Mouse (Mus musculus): Measurements from ENCODE around the gene Gm49368.

DNA sequence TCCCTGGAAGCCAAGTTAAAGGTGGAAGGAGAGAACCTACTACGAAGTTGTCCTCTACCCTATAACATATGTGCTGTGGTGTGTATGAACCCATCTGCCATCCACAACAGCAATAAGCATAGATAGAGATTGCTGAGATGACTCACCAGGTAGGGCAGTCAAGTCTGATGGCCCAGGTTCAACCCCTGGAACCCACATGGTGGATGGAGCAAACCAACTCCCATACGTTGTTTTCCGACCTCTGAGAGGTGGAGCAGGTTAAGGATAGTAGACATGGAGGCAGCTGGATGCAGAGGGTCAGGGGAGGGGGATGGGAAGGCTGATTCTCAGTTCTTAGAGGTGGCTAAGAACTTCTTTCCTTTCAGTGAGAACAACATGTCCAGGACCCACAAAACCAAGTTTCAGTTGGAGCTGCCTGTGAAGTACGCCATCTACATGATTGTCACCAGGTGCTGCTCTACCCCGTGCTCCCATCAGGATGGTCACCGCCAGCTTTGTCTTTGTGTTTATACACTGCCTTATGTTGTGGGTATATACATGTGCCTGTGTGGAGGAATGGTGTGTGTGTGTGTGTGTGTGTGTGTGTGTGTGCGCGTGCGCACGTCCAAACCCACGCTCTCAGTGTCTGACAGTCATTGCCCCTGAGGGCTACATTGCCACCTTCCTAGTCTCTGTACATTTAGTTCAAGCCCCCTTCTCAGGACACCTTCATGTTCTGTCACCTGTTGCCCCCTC is 52.1 kb downstream of the Gm49368 start:
- TF ChIP-seq CTCF (IDR thresholded peaks at IDR 0.05; ENCODE audit: control insufficient read depth, insufficient read depth, low read length) (no peak), POLR2A (IDR thresholded peaks at IDR 0.05; ENCODE audit: borderline replicate concordance, control insufficient read depth, low read depth, low read length) (no peak)
